Mouse (Mus musculus) small intestine, adult 2 months (tissue): ENCODE measurements at regions not wholly inside any gene's neighbourhood (a gene's known extent, or its start where the extent isn't known, plus 50 kb on each side); places are given as distances from the start of the nearest gene placed in this dataset.
"Not testable (repeated sequence)": the region's sequence is repeated elsewhere in the genome, so short reads cannot be mapped to it uniquely, and the experiment has no call there.

ENCODE experiments used
- H3K27ac ChIP-seq: fragments of 200-500 bp; 2 replicates; pipeline ENCODE4 v1.5.1; 2012; ENCODE audit warnings: low read depth, low read length, control low read depth, inconsistent platforms; ENCODE audit not compliant: insufficient read depth
- H3K27me3 ChIP-seq: fragments of 200-500 bp; 2 replicates; pipeline ENCODE4 v1.6.1; 2012; ENCODE audit warnings: mild to moderate bottlenecking, moderate library complexity, low read length, inconsistent platforms; ENCODE audit not compliant: control insufficient read depth, insufficient read depth
- H3K36me3 ChIP-seq: fragments of 200-500 bp; 2 replicates; pipeline ENCODE4 v1.6.1; 2012; ENCODE audit warnings: mild to moderate bottlenecking, low read length, control low read depth, inconsistent platforms; ENCODE audit not compliant: control insufficient read depth, insufficient read depth
- H3K4me1 ChIP-seq: fragments of 200-500 bp; 2 replicates; pipeline ENCODE4 v1.6.1; 2012; ENCODE audit warnings: low read length, inconsistent platforms, mixed read lengths; ENCODE audit not compliant: control insufficient read depth, insufficient read depth, insufficient read length
- H3K4me3 ChIP-seq: fragments of 200-500 bp; 2 replicates; pipeline ENCODE4 v1.5.1; 2012; ENCODE audit warnings: low read depth, mild to moderate bottlenecking, control low read depth, inconsistent platforms, low read length, moderate library complexity
- WGBS: fragments of 180-500 bp; shearing (Covaris S2); methylation state at CpG from one replicate; pipeline ENCODE4 v1.1.7; 2018; 5-methylcytosine and 5-hydroxymethylcytosine counted together

DNA sequence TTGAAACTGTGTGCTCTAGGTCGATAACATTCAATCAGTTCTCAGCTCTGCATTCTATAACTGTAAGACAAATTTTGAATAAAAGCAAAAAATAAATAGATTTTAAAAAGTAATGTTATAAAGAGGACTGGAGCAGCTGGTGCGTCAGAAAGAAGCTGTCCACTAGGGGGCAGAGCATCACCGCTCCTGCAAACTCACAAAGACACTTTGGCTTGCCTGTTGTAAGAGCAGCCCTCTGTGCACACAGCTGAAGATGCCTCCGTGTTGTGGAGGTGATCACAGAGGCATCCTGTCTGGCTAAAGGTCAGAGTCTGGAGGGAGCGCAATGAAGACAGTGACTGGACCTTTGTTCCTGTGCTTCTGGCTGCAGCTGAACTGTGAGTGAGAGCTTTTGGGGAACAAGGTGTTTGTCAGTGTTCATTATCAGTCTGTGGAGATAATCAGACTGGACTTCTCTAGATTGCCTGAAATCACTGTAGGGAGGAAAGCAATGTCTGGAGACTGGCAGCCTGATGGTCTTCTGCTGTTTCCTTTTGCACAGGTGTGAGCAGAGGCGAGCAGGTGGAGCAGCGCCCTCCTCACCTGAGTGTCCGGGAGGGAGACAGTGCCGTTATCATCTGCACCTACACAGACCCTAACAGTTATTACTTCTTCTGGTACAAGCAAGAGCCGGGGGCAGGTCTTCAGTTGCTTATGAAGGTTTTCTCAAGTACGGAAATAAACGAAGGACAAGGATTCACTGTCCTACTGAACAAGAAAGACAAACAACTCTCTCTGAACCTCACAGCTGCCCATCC is 476.9 kb upstream of the Olfr1507 start:
- not testable (repeated sequence) for H3K4me1 ChIP-seq, H3K27me3 ChIP-seq, H3K27ac ChIP-seq, H3K36me3 ChIP-seq, H3K4me3 ChIP-seq
- no CpG with 5 or more reads among the region's 12 CpGs for WGBS

DNA sequence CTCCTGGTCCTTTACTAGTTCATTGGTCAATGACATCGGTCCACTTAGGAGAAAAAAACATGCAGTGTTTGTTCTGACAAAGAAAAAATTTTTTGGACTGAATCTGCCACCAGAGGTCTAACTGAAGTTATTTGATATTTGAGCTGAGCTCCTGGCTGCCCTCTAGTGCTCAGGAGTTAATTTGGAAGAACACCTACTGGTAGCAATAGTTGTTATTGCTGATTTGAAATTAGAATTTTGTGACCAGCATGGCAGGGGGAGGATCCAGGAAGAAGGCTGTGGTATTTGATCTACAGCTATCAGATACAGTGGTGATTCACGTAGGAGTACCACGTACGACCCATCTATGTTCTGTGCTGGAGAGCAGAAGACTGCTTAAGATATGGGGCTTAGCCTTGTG is 466.6 kb upstream of the Olfr1507 start:
- 73% methylated on average over 3 of the region's 4 CpGs for WGBS

DNA sequence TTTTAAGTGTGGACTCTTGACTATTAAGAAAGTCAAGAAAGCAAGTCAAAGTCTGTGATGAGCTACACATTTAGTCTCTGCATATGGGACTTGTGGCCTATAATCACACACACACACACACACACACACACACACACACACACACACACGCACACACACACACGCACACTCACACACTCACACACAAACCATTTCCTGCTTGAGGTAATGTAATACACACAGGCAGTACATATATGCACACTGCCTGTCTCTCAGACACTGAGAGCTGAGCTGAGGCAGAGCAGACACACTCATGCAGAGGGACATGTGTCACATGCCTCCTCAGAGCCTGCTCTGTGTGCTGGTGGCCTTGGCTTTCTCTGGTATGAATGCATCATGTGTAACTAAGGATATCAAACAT is 461.0 kb upstream of the Olfr1507 start:
- not testable (repeated sequence) for H3K27ac ChIP-seq, H3K4me1 ChIP-seq, H3K4me3 ChIP-seq, H3K27me3 ChIP-seq, H3K36me3 ChIP-seq
- 100% methylated on average over 1 of the region's 2 CpGs for WGBS

More for the DNA sequence above, 466.6 kb upstream of the Olfr1507 start:
- H3K4me3 ChIP-seq, H3K36me3 ChIP-seq, H3K27me3 ChIP-seq, H3K27ac ChIP-seq, H3K4me1 ChIP-seq: not testable (repeated sequence)

DNA sequence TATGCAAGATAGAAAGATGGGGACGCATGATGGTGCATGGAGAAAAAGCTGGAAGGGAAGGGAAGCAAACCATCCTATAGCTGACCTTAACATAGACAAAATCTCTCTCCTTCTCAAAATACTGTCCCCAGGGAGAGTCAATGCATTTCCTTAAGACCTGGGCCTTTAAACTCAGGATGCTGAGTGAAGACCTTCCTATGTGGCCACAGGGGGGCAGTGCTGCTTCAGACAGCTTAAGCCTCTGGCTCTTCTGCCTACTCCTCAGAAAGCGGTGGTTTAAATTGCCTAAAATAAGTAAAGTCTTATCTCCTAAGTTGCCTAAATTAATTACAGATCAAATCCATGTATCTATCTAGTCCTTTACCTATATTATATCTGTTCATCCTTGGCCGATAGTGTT is 449.4 kb upstream of the Olfr1507 start:
- H3K27me3 ChIP-seq, H3K27ac ChIP-seq, H3K4me1 ChIP-seq, H3K4me3 ChIP-seq, H3K36me3 ChIP-seq: not testable (repeated sequence)
- WGBS = no CpG with 5 or more reads among the region's 3 CpGs

DNA sequence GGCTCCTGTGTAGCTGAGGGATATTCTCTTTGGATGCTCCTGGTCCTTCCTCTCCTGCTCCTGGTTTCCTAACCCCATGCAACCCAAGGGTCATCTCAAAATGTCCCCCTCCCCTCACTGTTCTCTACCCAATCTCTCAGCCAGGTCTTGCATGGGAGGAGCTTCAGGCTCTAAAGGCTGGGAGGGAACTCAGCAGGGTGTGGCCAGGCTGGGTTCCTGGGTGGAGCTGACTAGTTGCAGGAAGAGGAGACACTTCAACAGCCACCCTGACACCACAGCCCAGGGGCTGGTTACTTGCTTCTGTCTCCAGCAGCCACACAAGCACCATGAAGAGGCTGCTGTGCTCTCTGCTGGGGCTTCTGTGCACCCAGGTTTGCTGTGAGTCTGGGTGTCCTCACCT is 446.9 kb upstream of the Olfr1507 start:
- H3K4me3 ChIP-seq, H3K36me3 ChIP-seq, H3K27ac ChIP-seq, H3K27me3 ChIP-seq, H3K4me1 ChIP-seq: not testable (repeated sequence)

DNA sequence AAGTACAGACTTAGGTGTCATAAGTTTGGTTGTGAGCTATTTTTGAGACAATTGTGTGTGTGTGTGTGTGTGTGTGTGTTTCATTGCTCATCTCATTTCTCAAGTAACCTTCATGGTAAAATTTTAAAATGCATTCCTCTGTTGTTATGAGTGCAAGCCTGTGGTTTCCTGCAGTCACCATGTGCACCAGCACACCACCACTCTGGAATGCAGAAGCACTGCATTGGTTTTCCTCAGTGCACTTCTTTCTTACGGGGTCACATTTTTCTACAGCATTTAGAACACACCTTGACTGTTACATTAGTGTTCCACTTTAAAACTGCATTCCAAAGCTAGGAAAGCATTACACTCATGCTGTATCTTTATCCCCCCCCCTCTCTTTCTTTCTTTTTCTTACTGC is 446.2 kb upstream of the Olfr1507 start:
- not testable (repeated sequence) for H3K4me1 ChIP-seq, H3K36me3 ChIP-seq, H3K27ac ChIP-seq, H3K4me3 ChIP-seq, H3K27me3 ChIP-seq
- WGBS = no CpG with 5 or more reads among the region's 1 CpGs

DNA sequence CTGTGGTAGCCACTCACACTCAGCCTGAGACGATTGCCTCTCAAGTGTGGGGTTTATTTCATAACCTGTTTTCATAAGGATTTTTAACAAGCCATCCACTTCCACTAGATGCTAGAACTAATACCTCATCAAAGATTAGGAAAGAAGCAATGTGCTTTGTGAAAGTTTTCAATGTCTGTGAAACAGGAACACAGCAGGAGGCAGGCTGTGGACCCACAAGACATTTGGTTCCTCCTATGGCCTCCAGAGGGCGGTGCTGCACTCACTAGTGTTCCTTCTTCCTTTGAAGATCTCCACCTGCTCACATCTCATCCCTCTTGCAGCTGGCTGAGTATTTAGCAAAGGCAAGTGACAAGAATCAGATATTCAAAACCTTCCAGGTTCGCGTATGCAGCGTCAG is 424.6 kb upstream of the Olfr1507 start:
- H3K36me3 ChIP-seq, H3K27ac ChIP-seq, H3K4me3 ChIP-seq, H3K4me1 ChIP-seq, H3K27me3 ChIP-seq: not testable (repeated sequence)
- WGBS = no CpG with 5 or more reads among the region's 5 CpGs

DNA sequence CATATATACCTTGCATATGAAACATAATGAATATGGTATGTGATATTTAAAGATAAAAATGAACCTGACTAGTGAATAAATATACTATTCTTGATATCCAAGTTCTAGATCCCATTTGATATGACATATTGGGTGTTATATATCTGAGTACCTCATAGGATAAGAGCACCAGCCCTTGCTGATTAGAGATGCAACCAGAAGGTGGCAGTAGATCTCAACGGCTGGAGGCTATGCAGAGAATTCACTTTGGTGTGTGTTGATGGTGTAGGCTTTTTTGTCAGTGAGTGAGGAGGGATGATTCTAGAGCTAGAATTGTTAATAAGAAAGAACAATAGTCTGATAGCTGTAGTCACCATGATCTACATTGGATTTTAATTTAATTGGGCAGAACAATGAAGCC is 418.3 kb upstream of the Olfr1507 start:
- no CpG with 5 or more reads among the region's 1 CpGs for WGBS
- not testable (repeated sequence) for H3K4me3 ChIP-seq, H3K27ac ChIP-seq, H3K36me3 ChIP-seq, H3K4me1 ChIP-seq, H3K27me3 ChIP-seq

DNA sequence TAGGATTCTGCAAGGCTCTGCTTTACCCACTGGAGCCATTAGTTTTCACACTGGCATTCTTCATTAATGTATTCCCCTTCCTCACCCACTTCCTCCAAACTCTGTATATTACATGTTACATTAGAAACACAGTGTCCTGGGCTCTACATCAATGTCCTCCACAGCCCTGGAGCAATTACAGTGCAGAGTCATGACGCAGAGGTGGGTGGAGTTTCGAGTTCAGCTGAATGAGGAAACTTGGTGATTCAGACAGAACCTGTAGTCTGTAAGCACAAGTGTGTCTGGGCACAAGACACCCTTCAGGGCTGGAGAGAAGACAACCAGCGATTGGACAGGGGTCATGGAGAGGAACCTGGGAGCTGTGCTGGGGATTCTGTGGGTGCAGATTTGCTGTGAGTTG is 404.1 kb upstream of the Olfr1507 start:
- no CpG with 5 or more reads among the region's 3 CpGs for WGBS
- not testable (repeated sequence) for H3K27ac ChIP-seq, H3K36me3 ChIP-seq, H3K27me3 ChIP-seq, H3K4me1 ChIP-seq, H3K4me3 ChIP-seq

DNA sequence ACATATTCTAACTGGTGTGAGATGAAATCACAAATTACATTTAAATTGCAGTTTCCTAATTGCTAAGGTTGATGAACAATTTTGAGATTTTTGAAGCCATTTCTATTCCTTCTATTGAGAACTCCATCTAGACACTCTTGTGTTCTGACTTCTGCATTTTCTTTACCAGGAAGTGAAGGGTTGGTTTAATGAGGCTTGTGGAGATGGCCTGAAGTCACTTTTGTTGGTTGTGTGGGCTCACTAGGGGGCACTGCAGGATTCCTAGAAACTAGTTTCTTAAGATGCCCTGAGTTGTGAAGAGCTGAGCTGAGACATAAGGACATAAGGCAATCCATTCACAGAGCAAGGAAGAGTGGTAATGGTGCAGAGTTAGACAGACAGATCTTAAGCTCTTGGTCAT is 402.8 kb upstream of the Olfr1507 start:
- not testable (repeated sequence) for H3K27me3 ChIP-seq, H3K36me3 ChIP-seq

DNA sequence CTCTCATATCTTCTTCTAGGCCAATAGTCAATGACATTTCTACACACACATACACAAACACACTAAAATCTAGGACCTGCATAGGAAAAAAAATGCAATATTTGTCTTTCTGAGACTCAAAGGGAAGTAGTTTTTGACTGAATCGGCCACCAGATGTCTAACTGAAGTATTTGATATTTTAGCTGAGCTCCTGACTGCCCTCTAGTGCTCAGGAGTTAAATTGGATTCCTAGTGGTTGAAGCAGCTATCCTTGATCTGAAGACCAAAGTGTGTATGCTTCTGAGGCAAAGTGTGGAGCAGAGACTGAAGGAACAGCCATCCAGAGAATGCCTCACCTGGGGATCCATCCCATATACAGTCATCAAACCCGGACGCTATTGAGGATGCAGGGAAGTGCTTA is 384.4 kb upstream of the Olfr1507 start:
- WGBS = no CpG with 5 or more reads among the region's 3 CpGs
- H3K36me3 ChIP-seq, H3K27me3 ChIP-seq, H3K4me3 ChIP-seq, H3K27ac ChIP-seq, H3K4me1 ChIP-seq: not testable (repeated sequence)

More for the DNA sequence above, 402.8 kb upstream of the Olfr1507 start:
- not testable (repeated sequence) for H3K4me1 ChIP-seq, H3K27ac ChIP-seq, H3K4me3 ChIP-seq

DNA sequence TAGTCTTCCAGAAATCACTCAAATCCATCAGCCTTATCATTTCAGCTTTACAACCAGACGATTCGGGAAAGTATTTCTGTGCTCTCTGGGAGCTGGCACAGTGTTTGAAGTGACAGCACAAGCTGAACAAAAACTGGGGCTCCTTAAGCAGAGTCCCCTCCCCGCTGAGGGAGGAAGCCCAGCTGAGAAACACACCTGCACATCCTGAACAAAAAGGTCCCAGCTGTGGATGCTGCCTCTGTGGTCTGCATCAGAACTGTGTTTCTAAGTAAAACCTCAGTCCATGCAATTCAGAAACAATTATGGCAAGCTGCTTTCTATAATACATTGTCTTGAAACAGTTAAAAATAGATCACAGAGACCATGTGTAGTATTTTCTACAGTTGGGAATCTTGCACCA is 368.3 kb upstream of the Olfr1507 start:
- WGBS = no CpG with 5 or more reads among the region's 3 CpGs
- H3K36me3 ChIP-seq = not testable (repeated sequence)

More for the DNA sequence above, 368.3 kb upstream of the Olfr1507 start:
- H3K27ac ChIP-seq, H3K27me3 ChIP-seq, H3K4me1 ChIP-seq, H3K4me3 ChIP-seq: not testable (repeated sequence)
